Mouse (Mus musculus): ENCODE measurements at regions not wholly inside any gene's neighbourhood (a gene's known extent, or its start where the extent isn't known, plus 50 kb on each side); places are given as distances from the start of the nearest gene placed in this dataset.

GRCm38 (mm10) chr7:72504268-72504667 lies 197.9 kb upstream of the Mctp2 start:
- H3K9me3 ChIP-seq: no peaks in the 10 kb centered on the region
- peaks cover 24% of the 10 kb centered on the region for H3K4me1 ChIP-seq
- no peaks in the 10 kb centered on the region for H3K27me3 ChIP-seq
- no peak for ATAC-seq (ENCODE audit: insufficient number of reproducible peaks, insufficient read depth, low FRiP score, low TSS enrichment, low read depth)
- no peaks in the 10 kb centered on the region for H3K36me3 ChIP-seq
- no peak overlapping the region for H3K27ac ChIP-seq
- no peak overlapping the region for H3K4me2 ChIP-seq
- H3K9ac ChIP-seq: no peak overlapping the region
- 45% methylated on average over 4 of the region's 4 CpGs for WGBS
- no peak overlapping the region for H3K4me3 ChIP-seq

GRCm38 (mm10) chr7:72505732-72506460 lies 199.5 kb upstream of the Mctp2 start:
- WGBS: 56% methylated on average over 8 of the region's 8 CpGs
- no peaks in the 10 kb centered on the region for H3K36me3 ChIP-seq
- no peak overlapping the region for H3K4me3 ChIP-seq
- H3K4me2 ChIP-seq: no peak overlapping the region
- H3K9me3 ChIP-seq: no peaks in the 10 kb centered on the region
- peaks cover 24% of the 10 kb centered on the region for H3K4me1 ChIP-seq
- ATAC-seq (ENCODE audit: insufficient number of reproducible peaks, insufficient read depth, low FRiP score, low TSS enrichment, low read depth): no peak
- H3K9ac ChIP-seq: no peak overlapping the region
- H3K27me3 ChIP-seq: no peaks in the 10 kb centered on the region
- H3K27ac ChIP-seq: no peak overlapping the region

DNA sequence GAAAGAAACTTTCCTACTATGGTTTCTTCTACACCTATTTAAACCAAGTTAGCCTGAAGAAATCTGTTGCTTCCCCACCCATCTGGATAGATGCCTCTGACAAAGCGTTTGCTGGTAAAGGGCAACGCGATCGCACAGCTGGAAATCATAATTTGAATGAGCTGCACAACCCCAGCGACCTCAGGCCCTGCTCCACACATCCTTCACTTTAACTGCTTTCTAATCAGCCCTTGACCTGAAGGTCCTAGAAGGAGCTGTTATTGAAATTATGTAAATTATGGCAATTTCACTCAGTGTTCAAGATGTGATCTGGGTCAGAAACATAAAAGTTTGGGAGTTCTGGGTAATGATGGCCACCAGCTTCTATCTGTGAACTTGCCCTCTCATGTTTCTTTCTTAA lies 201.5 kb upstream of the Mctp2 start:
- Histone ChIP-seq H3K9me3 (no peaks in the 10 kb centered on the region), H3K27me3 (no peaks in the 10 kb centered on the region), H3K4me2 (no peak overlapping the region), H3K4me1 (peaks cover 24% of the 10 kb centered on the region), H3K36me3 (no peaks in the 10 kb centered on the region), H3K4me3 (no peak overlapping the region), H3K9ac (no peak overlapping the region), H3K27ac (no peak overlapping the region)
- WGBS: 24% methylated on average over 5 of the region's 5 CpGs
- ATAC-seq (ENCODE audit: insufficient number of reproducible peaks, insufficient read depth, low FRiP score, low TSS enrichment, low read depth): no peak

DNA sequence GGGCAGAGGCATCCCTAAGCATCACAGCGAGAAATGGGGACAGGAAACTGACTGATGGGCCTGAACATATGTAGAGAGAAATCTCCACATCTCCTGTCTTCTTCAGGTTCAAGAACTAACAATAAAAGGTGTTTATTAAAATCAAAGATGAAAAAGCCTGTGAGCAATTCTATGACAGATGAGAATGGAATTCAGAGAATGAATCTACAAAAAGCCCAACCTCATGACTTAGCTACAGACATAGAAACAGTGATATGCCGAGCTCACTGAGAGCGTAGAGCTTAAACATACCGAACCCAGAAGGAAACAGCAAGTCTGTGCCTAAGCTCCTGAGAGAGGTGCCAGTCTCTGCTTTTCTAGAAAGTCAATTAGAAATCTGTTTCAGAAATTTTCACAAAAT lies 203.7 kb upstream of the Mctp2 start:
- no peaks in the 10 kb centered on the region for H3K9me3 ChIP-seq
- no peak overlapping the region for H3K4me3 ChIP-seq
- 66% methylated on average over 4 of the region's 4 CpGs for WGBS
- no peaks in the 10 kb centered on the region for H3K36me3 ChIP-seq
- no peak overlapping the region for H3K9ac ChIP-seq
- H3K27ac ChIP-seq: no peak overlapping the region
- no peak overlapping the region for H3K4me2 ChIP-seq
- peaks cover 21% of the 10 kb centered on the region for H3K4me1 ChIP-seq
- no peaks in the 10 kb centered on the region for H3K27me3 ChIP-seq
- ATAC-seq (ENCODE audit: insufficient number of reproducible peaks, insufficient read depth, low FRiP score, low TSS enrichment, low read depth): no peak

DNA sequence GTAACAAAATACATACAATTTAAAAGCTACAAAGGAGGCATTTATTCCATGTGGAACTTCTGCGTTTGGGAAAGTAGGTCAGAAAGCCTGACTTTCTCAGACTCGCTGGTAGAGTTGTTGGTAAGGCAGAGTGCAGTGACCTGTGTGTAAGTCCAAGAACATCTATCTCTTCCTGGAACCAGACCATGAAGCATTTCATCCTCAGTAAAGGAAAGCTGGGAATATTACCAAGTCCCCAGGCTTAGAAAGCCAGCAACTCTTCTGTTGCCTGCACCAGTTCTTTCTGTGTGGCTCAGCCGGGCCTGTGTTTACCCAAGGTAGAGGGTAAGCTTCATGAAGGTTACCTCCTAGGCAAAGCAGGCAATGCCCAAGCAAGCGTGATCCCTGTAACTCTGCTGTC lies 207.0 kb upstream of the Mctp2 start:
- Histone ChIP-seq H3K4me1 (peaks cover 4% of the 10 kb centered on the region; the same call in 1 of the 2 replicates), H3K4me3 (no peak overlapping the region), H3K4me2 (no peak overlapping the region), H3K27me3 (no peaks in the 10 kb centered on the region), H3K9me3 (no peaks in the 10 kb centered on the region), H3K27ac (no peak overlapping the region), H3K36me3 (no peaks in the 10 kb centered on the region), H3K9ac (no peak overlapping the region)
- WGBS: 77% methylated on average over 4 of the region's 4 CpGs
- no peak for ATAC-seq (ENCODE audit: insufficient number of reproducible peaks, insufficient read depth, low FRiP score, low TSS enrichment, low read depth)

GRCm38 (mm10) chr7:72514851-72515250 lies 208.4 kb upstream of the Mctp2 start:
- ATAC-seq (ENCODE audit: insufficient number of reproducible peaks, insufficient read depth, low FRiP score, low TSS enrichment, low read depth): no peak

DNA sequence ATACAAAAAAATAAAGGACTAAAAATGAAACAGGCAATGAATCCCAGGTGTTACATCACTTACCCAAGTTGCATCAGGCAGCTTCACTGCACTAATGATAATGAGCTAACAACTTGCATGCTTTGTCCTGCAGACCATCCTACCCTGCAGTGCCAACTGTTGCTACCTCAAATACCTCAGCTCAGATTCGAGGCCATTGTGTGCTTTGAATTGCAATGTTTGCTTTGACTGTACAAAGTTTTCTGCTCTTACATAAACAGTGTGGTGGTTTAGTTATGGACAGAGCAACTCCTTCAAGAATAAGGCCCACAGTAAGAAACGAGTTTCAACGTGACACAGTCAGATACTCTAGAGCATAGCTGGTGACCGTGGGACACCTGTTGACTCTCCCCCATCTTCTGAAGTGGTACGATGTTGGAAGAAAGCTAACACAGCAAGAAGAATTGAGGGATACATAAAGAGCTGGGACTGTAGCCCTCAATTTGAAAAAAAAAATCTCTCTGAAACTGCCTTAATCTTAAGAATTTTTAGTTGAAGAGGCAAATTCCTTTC lies 212.1 kb upstream of the Mctp2 start:
- Histone ChIP-seq H3K4me1 (peaks cover 13% of the 10 kb centered on the region), H3K27ac (no peak overlapping the region), H3K36me3 (no peaks in the 10 kb centered on the region), H3K27me3 (no peaks in the 10 kb centered on the region), H3K4me2 (no peak overlapping the region), H3K9ac (no peak overlapping the region), H3K4me3 (no peak overlapping the region), H3K9me3 (no peaks in the 10 kb centered on the region)
- WGBS: 61% methylated on average over 5 of the region's 5 CpGs
- ATAC-seq (ENCODE audit: insufficient number of reproducible peaks, insufficient read depth, low FRiP score, low TSS enrichment, low read depth): no peak

More at GRCm38 (mm10) chr7:72514851-72515250, 208.4 kb upstream of the Mctp2 start:
- peaks cover 14% of the 10 kb centered on the region for H3K4me1 ChIP-seq
- H3K27me3 ChIP-seq: no peaks in the 10 kb centered on the region
- H3K4me2 ChIP-seq: no peak overlapping the region
- no peak overlapping the region for H3K9ac ChIP-seq
- no peak overlapping the region for H3K27ac ChIP-seq
- H3K36me3 ChIP-seq: no peaks in the 10 kb centered on the region
- H3K9me3 ChIP-seq: no peaks in the 10 kb centered on the region
- WGBS: 86% methylated on average over 2 of the region's 2 CpGs
- H3K4me3 ChIP-seq: no peak overlapping the region

- Histone ChIP-seq H3K27me3 (no peaks in the 10 kb centered on the region), H3K4me1 (peaks cover 12% of the 10 kb centered on the region), H3K9me3 (no peaks in the 10 kb centered on the region), H3K4me2 (no peak overlapping the region), H3K4me3 (no peak overlapping the region), H3K36me3 (no peaks in the 10 kb centered on the region), H3K9ac (no peak overlapping the region), H3K27ac (no peak overlapping the region)
- no peak for ATAC-seq (ENCODE audit: insufficient number of reproducible peaks, insufficient read depth, low FRiP score, low TSS enrichment, low read depth)
- 34% methylated on average over 6 of the region's 6 CpGs for WGBS
These were observed 213.1 kb upstream of the Mctp2 start for GRCm38 (mm10) chr7:72519359-72520115.

- Histone ChIP-seq H3K4me1 (no peaks in the 10 kb centered on the region), H3K9ac (no peak overlapping the region), H3K36me3 (no peaks in the 10 kb centered on the region), H3K4me3 (no peak overlapping the region), H3K27ac (no peak overlapping the region), H3K9me3 (no peaks in the 10 kb centered on the region), H3K4me2 (no peak overlapping the region), H3K27me3 (peaks cover 3% of the 10 kb centered on the region; the same call in 1 of the 2 replicates)
- 71% methylated on average over 3 of the region's 3 CpGs for WGBS
- ATAC-seq (ENCODE audit: insufficient number of reproducible peaks, insufficient read depth, low FRiP score, low TSS enrichment, low read depth): no peak
These were observed 222.5 kb upstream of the Mctp2 start for GRCm38 (mm10) chr7:72528873-72529272.

- H3K9ac ChIP-seq: no peak overlapping the region
- no peaks in the 10 kb centered on the region; the same call in 1 of the 2 replicates for H3K4me1 ChIP-seq
- no peak overlapping the region for H3K27ac ChIP-seq
- no peaks in the 10 kb centered on the region for H3K36me3 ChIP-seq
- no peaks in the 10 kb centered on the region for H3K9me3 ChIP-seq
- H3K4me2 ChIP-seq: no peak overlapping the region
- no peak for ATAC-seq (ENCODE audit: insufficient number of reproducible peaks, insufficient read depth, low FRiP score, low TSS enrichment, low read depth)
- no peaks in the 10 kb centered on the region for H3K27me3 ChIP-seq
- 65% methylated on average over 6 of the region's 6 CpGs for WGBS
- no peak overlapping the region for H3K4me3 ChIP-seq
These were observed 231.9 kb upstream of the Mctp2 start for GRCm38 (mm10) chr7:72538288-72538687.

DNA sequence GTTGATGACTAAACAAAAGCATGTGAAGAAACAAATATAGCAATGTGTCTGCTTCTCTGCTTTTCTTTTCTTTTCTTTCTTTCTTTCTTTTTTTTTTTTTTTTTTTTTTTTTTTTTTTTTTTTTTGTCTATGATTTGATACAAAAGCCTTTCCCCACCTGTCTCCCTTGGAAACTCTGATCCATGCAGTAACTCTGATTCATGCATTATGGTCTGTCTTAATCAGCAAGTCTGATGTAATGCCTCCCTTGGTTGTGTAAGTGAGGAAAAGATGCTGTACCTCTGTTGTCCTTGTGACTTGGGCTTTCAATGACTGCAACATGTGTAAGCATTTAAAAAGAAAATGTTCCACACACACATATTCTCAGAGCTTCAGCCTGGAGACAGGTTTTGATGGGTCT lies 233.5 kb upstream of the Mctp2 start:
- H3K9ac ChIP-seq: no peak overlapping the region
- no peaks in the 10 kb centered on the region for H3K36me3 ChIP-seq
- H3K4me2 ChIP-seq: no peak overlapping the region
- H3K4me3 ChIP-seq: no peak overlapping the region
- no peak for ATAC-seq (ENCODE audit: insufficient number of reproducible peaks, insufficient read depth, low FRiP score, low TSS enrichment, low read depth)
- no peaks in the 10 kb centered on the region for H3K9me3 ChIP-seq
- H3K4me1 ChIP-seq: no peaks in the 10 kb centered on the region; the same call in 1 of the 2 replicates
- no peak overlapping the region for H3K27ac ChIP-seq
- no peaks in the 10 kb centered on the region for H3K27me3 ChIP-seq

Measured in embryonic facial prominence, embryonic 13.5 days (tissue).